Mouse (Mus musculus) CH12.LX (cell line): ENCODE results near the gene Bscl2.

Experiments used
- CTCF ChIP-seq, 2 experiments: IDR thresholded peaks in 1 of 2; conservative IDR thresholded peaks in 1 of 2; 2 replicates each; pipeline ENCODE4 v1.5.1; 2011 to 2012; ENCODE audit warnings: low read depth in 2 of 2, low read length in 2 of 2, improper control_type of control experiment in 1 of 2, inconsistent platforms in 1 of 2, mild to moderate bottlenecking in 1 of 2, moderate library complexity in 1 of 2
- E2F4 ChIP-seq: IDR thresholded peaks from 2 replicates; pipeline ENCODE4 v1.6.1; 2011; ENCODE audit warnings: low read depth, low read length, improper control_type of control experiment; ENCODE audit not compliant: insufficient replicate concordance
- EP300 ChIP-seq: IDR thresholded peaks from 2 replicates; pipeline ENCODE4 v1.6.1; 2011; ENCODE audit warnings: low read length, improper control_type of control experiment
- IRF4 ChIP-seq: IDR thresholded peaks from 2 replicates; pipeline ENCODE4 v1.6.1; 2014; ENCODE audit warnings: low read depth, mild to moderate bottlenecking, inconsistent platforms, low read length, improper control_type of control experiment
- JUN ChIP-seq: IDR thresholded peaks from 2 replicates; pipeline ENCODE4 v1.6.1; 2011; ENCODE audit warnings: low read depth, mild to moderate bottlenecking, low read length, improper control_type of control experiment, moderate library complexity; ENCODE audit not compliant: insufficient read depth
- NRF1 ChIP-seq: IDR thresholded peaks from 2 replicates; pipeline ENCODE4 v1.6.1; 2014; ENCODE audit warnings: low read depth, mild to moderate bottlenecking, inconsistent platforms, low read length, improper control_type of control experiment, moderate library complexity
- PAX5 ChIP-seq: IDR thresholded peaks from 2 replicates; pipeline ENCODE4 v1.6.1; 2012; ENCODE audit warnings: low read length, inconsistent platforms, mixed read lengths
- POLR2A ChIP-seq: IDR thresholded peaks from 2 replicates; pipeline ENCODE4 v1.6.1; 2011; ENCODE audit warnings: low read depth, mild to moderate bottlenecking, improper control_type of control experiment, low read length
- RCOR1 ChIP-seq: conservative IDR thresholded peaks from 2 replicates; pipeline ENCODE4 v1.6.1; 2012; ENCODE audit warnings: low read depth, mild to moderate bottlenecking, inconsistent platforms, low read length, improper control_type of control experiment

- TF ChIP-seq CTCF (conservative IDR thresholded peaks at IDR 0.05 in 1 of 2, IDR thresholded peaks at IDR 0.05 in 1 of 2; ENCODE audit: low read depth in 2 of 2, low read length in 2 of 2) (no peak), EP300 (no peak), IRF4 (no peak), PAX5 (no peak), RCOR1 (no peak), POLR2A (no peak), NRF1 (no peak), JUN (no peak), E2F4 (no peak)
Observed at GRCm38 (mm10) chr19:8820424-8820956, 16.8 kb upstream of the Bscl2 start.
